Mouse (Mus musculus) left cerebral cortex, adult 9 months (tissue): ENCODE data around the gene Gm20767.
"Not testable (repeated sequence)": the region's sequence is repeated elsewhere in the genome, so short reads cannot be mapped to it uniquely, and the experiment has no call there.

ENCODE experiments used
- DNase-seq, 2 experiments: peaks; one replicate each; pipeline ENCODE4 v3.0.0; 2022; ENCODE audit warnings: low spot score in 2 of 2

The Gm20767 gene

GRCm38 (mm10) chr13:120139946-120140345, at the start of gene Gm20767:
Gene Gm20767, plus strand, starts transcription at chr13:120140246.
- DNase-seq: not testable (repeated sequence)

DNA sequence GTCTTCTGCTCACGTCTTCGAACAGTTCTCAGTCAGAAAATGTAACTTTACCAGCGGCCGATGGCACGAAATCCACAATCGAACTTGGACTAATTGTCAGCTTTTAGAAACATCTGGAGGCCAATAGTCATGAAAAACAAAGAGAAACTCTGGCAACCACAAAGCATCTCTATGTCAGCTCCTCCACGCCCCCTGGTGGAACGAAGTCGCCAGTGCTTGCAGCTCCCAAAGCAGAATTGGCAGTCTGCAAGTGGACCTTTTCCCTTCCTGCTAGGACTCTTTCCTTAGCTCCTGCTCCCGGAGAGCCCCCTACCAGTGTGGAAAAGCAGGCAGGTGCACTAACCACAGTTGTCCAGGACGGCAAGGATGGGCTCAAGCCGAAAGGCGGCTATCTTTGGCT, 47.1 kb upstream of the Gm20767 start:
- DNase-seq: not testable (repeated sequence)

- not testable (repeated sequence) for DNase-seq
Measured at GRCm38 (mm10) chr13:120096241-120096937, 43.7 kb upstream of the Gm20767 start.

- not testable (repeated sequence) for DNase-seq
Measured at GRCm38 (mm10) chr13:120096938-120097256, 43.1 kb upstream of the Gm20767 start.

- DNase-seq: not testable (repeated sequence)
Measured at GRCm38 (mm10) chr13:120099327-120099726, 40.7 kb upstream of the Gm20767 start.

GRCm38 (mm10) chr13:120106504-120106903, 33.5 kb upstream of the Gm20767 start:
- DNase-seq: not testable (repeated sequence)

GRCm38 (mm10) chr13:120107000-120107399, 33.0 kb upstream of the Gm20767 start:
- not testable (repeated sequence) for DNase-seq

GRCm38 (mm10) chr13:120142348-120142747, 2.3 kb downstream of the Gm20767 start:
- not testable (repeated sequence) for DNase-seq

DNA sequence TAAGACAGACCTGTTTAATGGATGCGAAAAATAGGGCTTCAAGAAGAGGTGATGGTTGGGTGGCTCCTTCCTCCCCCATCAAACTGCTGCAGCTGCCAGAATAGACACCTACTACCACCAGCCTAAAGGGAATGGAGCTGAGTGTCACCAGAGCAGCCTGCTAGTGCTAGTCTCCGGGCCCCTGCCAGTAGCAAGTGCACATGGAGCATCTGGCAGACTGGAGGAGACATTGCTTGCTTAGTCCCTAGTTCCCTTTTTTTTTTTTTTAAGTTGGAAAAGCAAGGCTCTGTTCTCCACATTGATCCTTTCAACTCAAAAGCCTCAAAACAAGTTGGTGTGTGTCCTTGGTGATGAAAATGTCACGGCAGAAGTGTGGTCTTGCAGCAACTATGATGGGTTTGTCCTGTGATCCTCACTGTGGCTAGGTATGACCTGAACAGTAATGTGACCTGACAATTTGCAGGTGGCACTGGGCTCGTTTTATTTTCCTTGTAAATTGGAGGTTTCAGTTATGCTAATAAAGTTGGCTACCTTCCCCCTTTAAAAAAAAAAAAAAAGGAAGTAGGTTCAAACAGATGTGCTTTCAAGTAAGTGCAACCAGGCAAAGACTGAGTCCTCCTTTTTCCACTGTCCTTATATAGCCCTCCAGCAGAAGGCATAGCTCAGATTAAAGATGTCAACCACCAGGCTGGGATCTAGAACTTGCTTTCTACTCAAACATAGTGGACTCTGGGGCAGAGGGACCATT, 9.8 kb downstream of the Gm20767 start:
- DNase-seq: not testable (repeated sequence)

DNA sequence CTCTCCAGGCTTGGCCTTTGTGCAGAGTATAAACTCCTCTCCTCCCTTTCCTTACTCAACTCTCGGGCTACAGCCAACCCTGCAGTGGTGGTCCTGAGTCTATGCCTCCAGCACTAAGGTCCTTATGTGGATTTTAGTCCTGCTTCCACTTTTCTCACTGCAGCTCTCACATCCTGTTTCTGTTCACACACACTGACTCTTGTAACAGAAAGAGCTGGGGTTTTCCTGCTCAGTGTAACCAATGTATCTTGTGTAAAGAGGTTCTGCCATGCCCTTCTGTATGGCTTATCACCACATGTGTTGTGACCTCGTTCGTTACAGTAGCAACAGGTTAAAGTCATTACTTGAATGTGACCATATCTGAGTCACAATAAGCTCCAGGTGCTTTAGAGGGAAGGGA, 10.5 kb downstream of the Gm20767 start:
- DNase-seq: not testable (repeated sequence)

DNA sequence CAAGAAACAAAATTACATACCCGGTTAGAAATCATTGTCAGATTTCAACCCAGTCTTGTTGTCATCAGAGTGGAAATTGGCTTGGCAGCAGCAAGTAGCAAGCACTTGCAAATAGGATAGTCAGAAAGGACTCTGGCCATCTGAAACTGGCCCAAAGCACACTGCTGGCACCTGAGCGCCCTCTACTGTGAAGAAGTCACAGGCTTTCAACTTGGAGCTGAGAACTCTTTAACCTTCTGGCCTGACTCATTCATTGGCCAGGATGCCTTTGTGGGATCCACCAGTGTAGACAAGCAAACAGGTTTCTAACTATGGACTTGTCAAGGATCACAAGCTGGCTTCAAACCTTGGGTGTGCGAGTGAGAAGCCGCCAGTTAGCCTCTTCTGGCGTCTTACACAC, 28.3 kb downstream of the Gm20767 start:
- not testable (repeated sequence) for DNase-seq

DNA sequence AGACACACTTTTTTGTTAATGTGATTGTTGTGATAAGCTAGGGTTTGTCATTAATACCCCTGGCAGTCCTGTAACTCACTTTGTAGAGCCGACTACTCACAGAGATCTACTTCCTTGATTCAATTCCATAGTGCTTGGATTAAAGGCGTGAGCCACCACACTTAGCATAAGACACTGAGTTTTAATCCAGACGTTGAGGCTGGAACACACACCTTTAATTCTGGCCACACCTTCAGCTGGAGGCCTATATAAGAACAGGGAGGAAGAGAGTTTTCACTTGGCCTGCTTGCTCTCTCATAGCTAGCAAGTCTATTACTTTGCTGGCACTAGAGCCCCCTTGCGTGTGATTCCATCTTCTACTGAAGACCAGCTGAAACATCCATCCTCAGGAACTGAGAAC, 32.1 kb downstream of the Gm20767 start, which contains the start of gene Gm21818:
TSS of gene Gm21818 (plus strand) at position 301 of the 400 bp plus-strand sequence.
- not testable (repeated sequence) for DNase-seq

- not testable (repeated sequence) for DNase-seq
Measured at GRCm38 (mm10) chr13:120196189-120196821, 56.3 kb downstream of the Gm20767 start.
